Mouse (Mus musculus) heart, postnatal 4 days (tissue): ENCODE results near the gene Uqcrc1. TPM values are rescaled to one million over a fixed set of nuclear protein-coding genes. Genes with fewer than 3 reads are reported as not detected.

ENCODE experiments used
- DNase-seq: peaks from one replicate; pipeline ENCODE4 v3.0.0; 2021
- microRNA-seq, 2 experiments: library from miRNA; unstranded; fragments of <30 nt; microRNA quantifications; one replicate each; pipeline ENCODE4 v1.2.0; 2021 to 2022
- total RNA-seq, 2 experiments: library from RNA; stranded (reverse); gene quantifications; 2 replicates each; pipeline ENCODE4 v1.2.3; 2021

Gene Uqcrc1
- total RNA-seq, 2 experiments from 2014 or later, result 1,397 to 1,461 TPM

DNA sequence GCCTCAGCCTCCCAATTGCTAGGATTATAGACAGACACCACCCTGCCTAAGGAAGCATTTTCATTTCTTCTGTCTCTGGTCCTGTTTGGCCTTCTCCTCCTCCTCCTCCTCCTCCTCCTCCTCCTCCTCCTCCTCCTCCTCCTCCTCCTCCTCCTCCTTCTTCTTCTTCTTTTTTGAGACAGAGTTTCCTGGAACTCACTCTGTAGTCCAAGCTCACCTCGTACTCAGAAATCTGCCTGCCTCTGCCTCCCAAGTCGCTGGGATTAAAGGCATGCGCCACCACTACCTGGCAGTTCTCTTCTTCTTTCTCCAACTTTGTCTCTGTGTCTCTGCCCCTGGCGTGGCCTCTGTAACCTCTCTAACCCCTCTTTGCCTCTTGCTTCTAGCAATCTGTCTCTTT, 49.3 kb downstream of the Uqcrc1 start, which contains the start of gene Ucn2:
Ucn2 (plus strand) TSS at position 301 of the 400 bp plus-strand sequence.
- no peak for DNase-seq

DNA sequence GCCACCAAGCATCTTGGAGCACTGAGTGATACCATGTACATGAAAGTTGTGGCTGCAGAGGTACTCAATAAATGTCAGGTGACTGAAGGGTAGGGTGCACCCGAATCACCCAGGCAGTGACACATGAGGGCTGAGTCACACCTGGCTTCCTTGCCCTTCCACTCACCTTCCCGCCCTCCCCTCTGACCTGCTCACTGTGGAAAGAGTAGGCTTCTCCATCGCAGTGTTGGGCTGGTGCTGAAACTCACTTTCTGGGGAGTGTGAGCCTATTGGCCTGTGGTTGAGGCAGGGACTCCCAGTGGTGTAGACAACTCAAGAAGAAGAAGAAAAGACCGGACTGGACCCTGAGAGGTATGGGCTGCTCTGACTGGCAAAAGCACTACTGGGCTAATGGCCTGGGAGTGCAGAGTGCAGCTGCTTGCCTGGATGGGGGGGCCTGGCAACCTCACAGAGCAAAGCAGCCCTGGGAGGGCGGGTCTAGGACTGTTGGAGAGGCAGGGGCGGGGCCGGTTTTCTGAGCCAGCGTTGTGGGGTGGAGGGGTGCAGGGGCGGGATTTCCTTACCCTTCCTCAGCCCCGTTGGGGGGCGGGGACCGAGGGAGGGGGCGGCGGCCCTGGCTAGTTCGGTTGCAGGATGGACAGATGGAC, 51.4 kb downstream of the Uqcrc1 start:
- peak; percentile 65 for DNase-seq

DNA sequence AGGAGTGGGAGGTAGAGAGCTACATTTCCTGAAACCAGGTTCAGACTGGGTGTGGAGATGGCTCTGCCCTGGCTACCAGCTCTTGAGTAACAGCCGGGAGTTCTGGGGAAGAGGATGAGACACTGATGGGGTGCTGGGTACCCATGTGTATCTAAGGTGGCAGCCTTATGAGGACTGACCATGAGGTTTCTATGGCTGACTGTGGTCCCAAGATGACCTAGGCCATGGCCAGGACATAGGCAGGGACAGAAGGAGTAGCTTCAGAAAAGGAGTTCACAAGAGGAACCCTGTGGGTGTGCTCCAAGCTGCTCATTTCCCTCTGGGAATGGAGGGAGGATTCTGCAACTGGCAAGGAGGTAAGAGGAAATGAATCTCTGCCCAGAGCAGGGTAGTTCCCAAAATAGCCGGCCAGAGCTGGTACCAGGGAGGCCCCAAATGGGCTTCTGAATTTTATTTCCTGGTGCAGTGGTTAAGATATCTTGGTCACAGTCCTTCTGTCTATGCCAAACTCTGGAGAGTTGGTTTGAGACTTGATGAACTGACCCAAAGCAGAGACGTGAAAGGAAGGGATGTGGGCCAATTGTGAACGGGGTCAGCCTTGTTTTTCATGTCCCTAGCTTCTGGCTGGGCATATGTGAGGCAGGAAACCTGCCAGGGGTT, 53.5 kb downstream of the Uqcrc1 start:
- DNase-seq, result peak; percentile 40

DNA sequence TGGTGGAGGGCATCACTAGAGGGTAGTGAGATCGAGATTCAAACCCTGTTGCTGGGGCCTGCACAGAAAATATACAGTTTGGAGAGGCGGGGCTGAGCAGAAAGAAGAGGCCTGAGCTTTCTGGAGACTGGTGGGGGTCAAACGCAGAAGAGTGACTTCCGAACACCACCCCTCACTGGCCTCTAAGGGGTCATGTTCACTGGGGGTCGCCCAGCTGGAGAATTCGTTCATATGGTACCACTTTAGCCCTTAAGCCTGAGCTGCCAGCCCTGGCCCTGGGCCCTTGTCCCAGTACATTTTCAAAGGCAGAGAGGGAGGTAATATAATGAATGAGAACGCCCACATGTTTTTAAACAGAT, 54.0 kb downstream of the Uqcrc1 start:
- DNase-seq, result no peak

GRCm38 (mm10) chr9:108991428-108992084, 55.1 kb downstream of the Uqcrc1 start, which contains the start of gene Pfkfb4:
TSS of gene Pfkfb4 (plus strand) at chr9:108991778.
- DNase-seq, result peak; percentile 95

- no peak for DNase-seq
Observed at GRCm38 (mm10) chr9:108992085-108992469, 55.6 kb downstream of the Uqcrc1 start.

- DNase-seq, result no peak
Observed at GRCm38 (mm10) chr9:108992620-108993361, 56.4 kb downstream of the Uqcrc1 start.

DNA sequence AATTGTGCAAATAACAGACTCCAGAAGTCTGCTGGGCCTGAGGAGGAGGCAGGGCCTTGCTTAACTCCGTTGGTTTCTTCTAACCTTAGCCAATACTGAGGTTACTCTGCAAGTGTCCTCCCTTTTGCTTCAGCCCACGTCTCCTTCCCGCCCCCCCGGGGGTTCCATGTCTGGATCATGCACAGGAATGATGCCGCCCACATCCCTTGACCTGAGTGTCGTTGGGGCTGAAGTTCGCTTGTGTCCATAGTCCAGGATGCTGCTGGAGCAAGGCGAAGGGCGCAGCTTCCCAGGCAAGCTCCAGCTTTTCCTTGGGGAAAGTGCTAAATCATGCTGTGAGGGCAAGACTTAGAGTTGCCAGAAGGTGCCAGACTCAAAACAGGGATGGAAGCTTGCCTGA, 60.0 kb downstream of the Uqcrc1 start:
- DNase-seq, result no peak

DNA sequence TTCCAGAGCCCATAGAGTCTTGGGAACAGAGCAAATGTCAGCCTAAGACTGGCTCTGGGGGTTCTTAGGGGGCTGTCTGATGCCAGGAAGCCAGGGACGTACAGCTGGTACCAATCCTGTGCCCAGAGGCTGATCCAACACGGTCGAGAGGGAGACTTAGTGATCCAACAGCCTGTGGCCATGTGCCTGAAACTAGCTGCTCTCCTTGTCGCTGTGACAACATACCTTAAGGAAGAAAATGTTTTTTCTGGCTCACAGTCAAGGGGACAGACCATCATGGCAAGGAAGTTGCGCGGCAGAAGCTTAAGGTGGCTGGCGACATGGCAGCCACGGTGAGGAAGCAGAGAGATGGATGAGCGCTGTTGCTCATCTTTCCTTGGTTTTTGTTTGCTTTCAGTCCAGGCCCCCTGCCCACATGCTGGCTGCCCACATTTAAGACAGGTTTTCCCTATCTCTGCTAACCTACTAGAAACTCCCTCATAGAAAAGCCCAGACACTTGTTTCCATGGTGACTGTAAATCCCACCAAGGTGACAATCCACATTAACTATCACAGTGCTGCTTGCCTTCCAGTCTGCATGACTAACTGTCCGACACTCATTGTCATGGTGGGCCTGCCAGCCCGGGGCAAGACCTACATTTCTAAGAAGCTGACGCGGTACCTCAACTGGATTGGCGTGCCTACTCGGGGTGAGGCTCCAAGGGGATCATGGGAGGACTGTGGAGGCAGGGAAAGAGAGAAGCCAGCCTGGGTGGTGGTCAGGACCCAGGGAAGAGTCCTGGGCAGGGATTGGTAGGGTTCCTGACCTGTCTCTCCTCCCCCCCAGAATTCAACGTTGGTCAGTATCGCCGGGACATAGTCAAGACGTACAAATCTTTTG, 62.1 kb downstream of the Uqcrc1 start:
- DNase-seq, result no peak

DNA sequence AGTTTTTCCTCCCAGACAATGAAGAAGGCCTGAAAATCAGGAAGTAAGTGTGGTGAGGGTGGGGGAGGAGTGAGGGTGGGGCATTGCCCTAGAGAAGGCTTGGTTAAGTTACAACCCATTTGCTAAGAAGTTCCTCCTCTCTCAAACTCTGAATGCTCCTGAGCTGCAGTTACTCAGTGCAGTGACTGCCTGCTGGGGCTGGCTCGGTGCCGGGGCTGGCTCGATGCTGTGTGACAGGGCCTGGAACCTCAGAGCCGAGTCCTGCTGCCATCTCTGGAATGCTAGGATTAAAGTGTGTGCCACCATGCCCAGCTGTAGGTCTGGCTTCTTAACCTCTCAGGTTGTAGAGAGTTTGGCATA, 62.7 kb downstream of the Uqcrc1 start:
- no peak for DNase-seq

Small RNA genes lying within 50 kb of the gene (microRNA-seq; reads per million reads assigned to microRNA genes)
- gene Mir711, result 0 reads per million in 2 experiments

Other genes with a start within 250 kb of the Uqcrc1 start
- 10 to 100 TPM; 74.0 to 79.7 TPM for gene Prkar2a, start 247.3 kb upstream of the Uqcrc1 start, total RNA-seq
- 10 to 100 TPM; 43.7 to 48.5 TPM for gene Ip6k2, start 152.8 kb upstream of the Uqcrc1 start, total RNA-seq
- 1 to 10 TPM; 8.1 to 8.2 TPM for gene Nckipsd, start 128.3 kb upstream of the Uqcrc1 start, total RNA-seq
- under 1 TPM; 0.07 TPM for gene Celsr3, start 110.3 kb upstream of the Uqcrc1 start, total RNA-seq
- gene Slc26a6, start 83.3 kb upstream of the Uqcrc1 start, total RNA-seq, result 10 to 100 TPM in 1 of 2 experiments, 1 to 10 TPM in 1; 8.4 to 10.1 TPM
- not detected for gene Tmem89, start 22.0 kb upstream of the Uqcrc1 start, total RNA-seq
- gene Col7a1, start 17.0 kb downstream of the Uqcrc1 start, total RNA-seq, result 1 to 10 TPM in 1 of 2 experiments, under 1 TPM in 1; 0.81 to 1.3 TPM
- not detected for gene Ucn2, start 49.4 kb downstream of the Uqcrc1 start, total RNA-seq
- 1 to 10 TPM; 3.4 TPM for gene Pfkfb4, start 55.1 kb downstream of the Uqcrc1 start, total RNA-seq
- gene Shisa5, start 101.9 kb downstream of the Uqcrc1 start, total RNA-seq, result 10 to 100 TPM; 48.2 to 50.4 TPM
- 1 to 10 TPM; 9.1 to 9.3 TPM for gene Trex1, start 123.1 kb downstream of the Uqcrc1 start, total RNA-seq
- 10 to 100 TPM; 10.4 to 11.1 TPM for gene Atrip, start 137.5 kb downstream of the Uqcrc1 start, total RNA-seq
- 10 to 100 TPM; 11.5 to 12.2 TPM for gene Ccdc51, start 145.9 kb downstream of the Uqcrc1 start, total RNA-seq
- gene Tma7, start 146.0 kb downstream of the Uqcrc1 start, total RNA-seq, result 100 to 1,000 TPM; 294 to 307 TPM
- gene Plxnb1, start 158.8 kb downstream of the Uqcrc1 start, total RNA-seq, result 10 to 100 TPM; 31.0 to 31.5 TPM
- not detected for gene Fbxw21, start 225.4 kb downstream of the Uqcrc1 start, total RNA-seq